Mouse (Mus musculus) lung, embryonic 14.5 days (tissue): Measurements from ENCODE around the gene Hoxd11. TPM values are rescaled to one million over a fixed set of nuclear protein-coding genes. Genes with fewer than 3 reads are reported as not detected.
A peak's percentile ranks its signal among the peaks of the same experiment; 100 is the strongest.

Source experiments
- ATAC-seq: fragments of 200-750 bp; cut with Nextera tagmentation; 2 replicates; pipeline ENCODE4 v1.8.0; 2017; ENCODE audit warnings: mild to moderate bottlenecking, moderate TSS enrichment, moderate library complexity; ENCODE audit not compliant: insufficient read depth
- DNase-seq: peaks from one replicate; pipeline ENCODE4 v3.0.0-alpha.2; 2015
- H3K27ac ChIP-seq: fragments of 300-500 bp; sonication (generic); 2 replicates; pipeline ENCODE4 v1.5.1; 2014; ENCODE audit warnings: low read depth, mild to moderate bottlenecking, moderate library complexity
- H3K27me3 ChIP-seq: fragments of 300-500 bp; sonication (generic); 2 replicates; pipeline ENCODE4 v1.6.1; 2014; ENCODE audit warnings: low read length, control low read depth; ENCODE audit not compliant: insufficient read depth
- H3K36me3 ChIP-seq: fragments of 300-500 bp; sonication (generic); 2 replicates; pipeline ENCODE4 v1.6.1; 2014; ENCODE audit warnings: control low read depth; ENCODE audit not compliant: insufficient read depth
- H3K4me1 ChIP-seq: fragments of 300-500 bp; sonication (generic); 2 replicates; pipeline ENCODE4 v1.6.1; 2014; ENCODE audit warnings: antibody characterized with exemption, control low read depth; ENCODE audit not compliant: insufficient read depth
- H3K4me2 ChIP-seq: fragments of 300-500 bp; sonication (generic); 2 replicates; pipeline ENCODE4 v1.6.1; 2014; ENCODE audit warnings: mild to moderate bottlenecking
- H3K4me3 ChIP-seq: fragments of 300-500 bp; sonication (generic); 2 replicates; pipeline ENCODE4 v1.5.1; 2014; ENCODE audit warnings: low read depth, low read length
- H3K9ac ChIP-seq: fragments of 300-500 bp; sonication (generic); 2 replicates; pipeline ENCODE4 v1.6.1; 2014
- H3K9me3 ChIP-seq: fragments of 300-500 bp; sonication (generic); 2 replicates; pipeline ENCODE4 v1.6.1; 2016; ENCODE audit warnings: low read depth, low read length, control low read depth
- CTCF ChIP-seq: IDR thresholded peaks from 2 replicates; pipeline ENCODE4 v1.5.1; 2016; ENCODE audit warnings: antibody characterized with exemption, low read depth
- WGBS: fragments of 180-500 bp; shearing (Covaris S2); extraction: QIAGEN DNeasy Blood & Tissue Kit; methylation state at CpG from one replicate; pipeline ENCODE4 v1.1.7; 2014; 5-methylcytosine and 5-hydroxymethylcytosine counted together
- polyA plus RNA-seq: library from polyadenylated mRNA; unstranded; fragments of >200 nt; fragmentation: Nextera tagmentation; extraction: Ambion mirVana; gene quantifications from 2 replicates; pipeline ENCODE4 v1.2.1, GENCODE M21; 2014

Hoxd11 gene
- polyA plus RNA-seq, 1 experiment from 2014 or later, result not detected

DNA sequence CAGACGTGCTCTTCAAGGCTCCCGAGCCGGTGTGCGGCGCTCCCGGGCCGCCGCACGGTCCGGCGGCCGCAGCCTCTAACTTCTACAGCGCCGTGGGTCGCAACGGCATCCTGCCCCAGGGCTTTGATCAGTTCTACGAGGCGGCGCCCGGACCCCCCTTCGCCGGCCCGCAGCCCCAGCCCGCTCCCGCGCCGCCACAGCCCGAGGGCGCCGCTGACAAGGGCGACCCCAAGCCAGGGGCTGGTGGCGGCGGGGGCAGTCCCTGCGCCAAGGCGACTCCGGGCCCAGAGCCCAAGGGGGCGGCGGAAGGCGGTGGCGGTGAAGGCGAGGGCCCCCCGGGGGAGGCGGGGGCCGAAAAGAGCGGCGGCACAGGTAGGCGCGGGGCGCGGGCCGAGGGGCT lies 3.4 kb downstream of the Hoxd11 start:
- 1% methylated on average over 49 of the region's 51 CpGs for WGBS
- Histone ChIP-seq H3K9me3 (no peaks in the 10 kb centered on the region), H3K27ac (no peak overlapping the region), H3K36me3 (no peaks in the 10 kb centered on the region), H3K4me3 (peak overlapping the region; percentile 23), H3K27me3 (peaks cover 98% of the 10 kb centered on the region), H3K4me1 (no peaks in the 10 kb centered on the region), H3K9ac (no peak overlapping the region; the same call in 1 of the 2 replicates), H3K4me2 (peak overlapping the region; percentile 44; the same call in 1 of the 2 replicates)
- TF ChIP-seq CTCF, result no peak
- ATAC-seq, result no peak
- no peak for DNase-seq

DNA sequence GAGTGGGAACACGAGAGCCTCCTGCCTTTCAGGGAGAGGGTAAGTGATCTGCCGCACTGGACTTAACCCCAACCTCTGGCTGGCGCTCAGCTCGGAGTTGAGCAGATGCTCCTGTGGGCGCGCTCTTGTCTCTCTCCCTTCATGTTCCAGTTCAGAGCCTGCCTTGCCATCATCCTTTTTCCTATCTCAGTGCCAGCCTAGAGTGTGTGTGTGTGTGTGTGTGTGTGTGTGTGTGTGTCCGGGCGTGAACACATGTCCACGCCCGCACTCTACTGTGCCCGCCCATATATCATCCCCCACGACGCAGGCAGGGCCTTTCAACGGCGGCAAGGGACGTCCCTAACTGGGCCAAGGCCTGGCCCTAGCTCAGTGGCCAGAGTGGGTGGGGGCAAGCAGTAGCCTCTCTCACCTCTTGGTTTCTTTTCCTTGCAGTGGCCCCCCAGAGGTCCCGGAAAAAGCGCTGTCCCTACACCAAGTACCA lies 4.2 kb downstream of the Hoxd11 start:
- TF ChIP-seq CTCF, result no peak
- Histone ChIP-seq H3K27me3 (peaks cover 98% of the 10 kb centered on the region), H3K27ac (no peak overlapping the region), H3K36me3 (no peaks in the 10 kb centered on the region), H3K4me1 (no peaks in the 10 kb centered on the region), H3K4me2 (no peak overlapping the region), H3K4me3 (no peak overlapping the region), H3K9ac (no peak overlapping the region), H3K9me3 (no peaks in the 10 kb centered on the region)
- WGBS, result under 1% methylated on average over 18 of the region's 18 CpGs
- DNase-seq (no peak), ATAC-seq (no peak)

- ATAC-seq (no peak), DNase-seq (no peak)
- Histone ChIP-seq H3K27ac (no peak overlapping the region), H3K9ac (no peak overlapping the region), H3K36me3 (no peaks in the 10 kb centered on the region), H3K4me1 (no peaks in the 10 kb centered on the region), H3K4me3 (peak overlapping the region; percentile 11; the same call in 1 of the 2 replicates), H3K4me2 (no peak overlapping the region), H3K9me3 (no peaks in the 10 kb centered on the region), H3K27me3 (peaks cover 98% of the 10 kb centered on the region)
- 2% methylated on average over 12 of the region's 12 CpGs for whole genome bisulfite sequencing
- TF ChIP-seq CTCF, result no peak
Measured at GRCm38 (mm10) chr2:74684106-74684505, 4.7 kb downstream of the Hoxd11 start.

GRCm38 (mm10) chr2:74685059-74685603 lies 5.8 kb downstream of the Hoxd11 start:
- no peak overlapping the region for H3K9ac ChIP-seq
- TF ChIP-seq CTCF, result no peak
- DNase-seq (no peak), ATAC-seq (no peak)
- 15% methylated on average over 4 of the region's 4 CpGs for WGBS
- no peaks in the 10 kb centered on the region for H3K36me3 ChIP-seq
- H3K9me3 ChIP-seq, result no peaks in the 10 kb centered on the region
- H3K27me3 ChIP-seq, result peaks cover 98% of the 10 kb centered on the region
- no peak overlapping the region for H3K4me3 ChIP-seq
- no peak overlapping the region for H3K4me2 ChIP-seq
- H3K4me1 ChIP-seq, result no peaks in the 10 kb centered on the region
- H3K27ac ChIP-seq, result no peak overlapping the region

DNA sequence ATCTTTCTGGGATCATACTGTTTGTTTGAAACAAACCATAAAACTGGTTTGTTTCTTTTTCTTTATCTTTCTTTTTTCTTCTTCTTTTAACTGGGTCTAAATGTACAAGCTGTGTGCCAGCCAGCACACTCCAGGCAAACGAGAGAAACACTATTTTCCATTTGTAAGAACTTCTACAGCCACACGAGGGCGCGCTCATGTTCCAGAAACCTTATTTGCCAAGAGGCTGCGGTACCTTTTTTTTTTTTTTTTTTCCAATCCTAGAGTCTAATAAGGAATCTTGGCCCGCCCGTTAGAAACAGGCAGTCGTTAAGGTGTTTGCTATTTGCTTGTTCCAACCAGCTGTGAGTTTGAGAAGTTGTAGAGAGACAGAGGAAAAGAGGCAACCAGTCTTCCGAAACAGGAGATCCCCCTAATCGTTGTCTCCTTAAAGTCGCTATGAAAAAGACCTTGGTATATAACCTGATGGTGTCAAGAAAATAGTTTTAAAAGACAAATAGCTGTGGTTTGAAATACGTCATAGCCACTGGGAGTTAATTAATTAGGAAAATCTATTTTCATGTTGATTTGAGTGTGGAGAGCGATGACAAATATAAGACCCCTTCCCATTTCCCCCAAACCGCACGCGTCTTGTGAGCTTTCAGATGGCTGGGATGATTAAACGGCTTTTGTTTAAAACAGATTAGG lies 7.1 kb downstream of the Hoxd11 start:
- Histone ChIP-seq H3K4me2 (no peak overlapping the region), H3K4me3 (no peak overlapping the region; the same call in 1 of the 2 replicates), H3K36me3 (no peaks in the 10 kb centered on the region), H3K4me1 (no peaks in the 10 kb centered on the region), H3K27me3 (peaks cover 98% of the 10 kb centered on the region), H3K9me3 (no peaks in the 10 kb centered on the region), H3K9ac (no peak overlapping the region), H3K27ac (no peak overlapping the region)
- DNase-seq (peak; percentile 89), ATAC-seq (no peak)
- 5% methylated on average over 17 of the region's 17 CpGs for WGBS
- TF ChIP-seq CTCF, result peak; percentile 69

DNA sequence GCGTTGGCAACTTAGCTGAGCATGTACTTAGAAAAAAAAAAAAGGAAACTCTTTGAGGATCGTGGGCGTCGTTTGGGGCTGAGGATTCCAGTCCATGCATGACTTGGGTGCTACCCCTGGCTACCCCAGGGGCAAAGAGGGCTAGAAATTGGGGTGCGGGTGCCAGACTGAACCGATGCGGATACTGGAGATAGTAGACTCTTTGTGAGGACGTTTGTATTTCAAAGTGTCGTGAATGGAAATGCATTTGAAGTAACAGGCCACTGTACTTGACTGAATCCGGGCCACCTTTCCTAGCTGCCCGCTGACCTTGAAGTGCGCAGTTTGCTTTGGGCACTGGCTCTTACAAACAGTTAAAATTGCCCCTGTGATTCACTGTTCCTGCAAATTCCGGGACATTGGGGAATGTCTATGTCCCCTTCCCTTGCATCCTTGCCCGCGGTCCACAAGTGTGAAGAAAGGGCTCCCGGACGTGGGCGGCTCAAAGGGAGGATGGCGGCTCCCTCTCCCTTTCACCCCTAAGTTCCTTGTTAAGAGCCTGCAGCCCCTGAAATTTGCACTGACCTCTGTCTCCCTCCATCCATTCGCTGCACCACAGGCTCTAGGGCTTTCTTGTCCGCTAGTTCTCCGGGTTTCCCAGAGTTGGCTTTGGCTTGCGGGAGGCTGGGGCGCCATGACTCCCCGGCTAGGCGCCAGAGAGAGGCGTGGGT lies 7.8 kb downstream of the Hoxd11 start:
- WGBS, result 1% methylated on average over 27 of the region's 27 CpGs
- H3K4me1 ChIP-seq, result no peaks in the 10 kb centered on the region
- no peak overlapping the region for H3K4me2 ChIP-seq
- no peak overlapping the region for H3K27ac ChIP-seq
- no peak overlapping the region for H3K9ac ChIP-seq
- H3K36me3 ChIP-seq, result no peaks in the 10 kb centered on the region
- DNase-seq (no peak), ATAC-seq (no peak)
- H3K9me3 ChIP-seq, result no peaks in the 10 kb centered on the region
- H3K27me3 ChIP-seq, result peaks cover 98% of the 10 kb centered on the region
- no peak overlapping the region; the same call in 1 of the 2 replicates for H3K4me3 ChIP-seq
- no peak for TF ChIP-seq CTCF
